Mouse (Mus musculus) hindbrain, embryonic 15.5 days (tissue): Measurements from ENCODE around the gene Dop1b. TPM values are rescaled to one million over a fixed set of nuclear protein-coding genes. Genes with fewer than 3 reads are reported as not detected.
"Not testable (repeated sequence)": the region's sequence is repeated elsewhere in the genome, so short reads cannot be mapped to it uniquely, and the experiment has no call there.

Experiments used
- ATAC-seq: fragments of 200-750 bp; cut with Nextera tagmentation; 2 replicates; pipeline ENCODE4 v1.8.0; 2017; ENCODE audit warnings: low read depth, moderate number of reproducible peaks, moderate TSS enrichment; ENCODE audit not compliant: low FRiP score
- H3K27ac ChIP-seq: fragments of 300-500 bp; sonication (generic); replicated peaks from 2 replicates; pipeline ENCODE4 v1.5.1; 2015; ENCODE audit warnings: mild to moderate bottlenecking, inconsistent platforms
- H3K27me3 ChIP-seq: fragments of 300-500 bp; sonication (generic); 2 replicates; pipeline ENCODE4 v1.6.1; 2015; ENCODE audit warnings: control low read depth, inconsistent platforms
- H3K36me3 ChIP-seq: fragments of 300-500 bp; sonication (generic); 2 replicates; pipeline ENCODE4 v1.6.1; 2015; ENCODE audit warnings: control low read depth, inconsistent platforms
- H3K4me1 ChIP-seq: fragments of 300-500 bp; sonication (generic); replicated peaks from 2 replicates; pipeline ENCODE4 v1.6.1; 2015; ENCODE audit warnings: control low read depth, inconsistent platforms
- H3K4me2 ChIP-seq: fragments of 300-500 bp; sonication (generic); 2 replicates; pipeline ENCODE4 v1.6.1; 2015; ENCODE audit warnings: moderate library complexity, mild to moderate bottlenecking, inconsistent platforms
- H3K4me3 ChIP-seq: fragments of 300-500 bp; sonication (generic); 2 replicates; pipeline ENCODE4 v1.5.1; 2015; ENCODE audit warnings: mild to moderate bottlenecking, inconsistent platforms
- H3K9ac ChIP-seq: fragments of 300-500 bp; sonication (generic); 2 replicates; pipeline ENCODE4 v1.6.1; 2015; ENCODE audit warnings: inconsistent platforms
- H3K9me3 ChIP-seq: fragments of 300-500 bp; sonication (generic); 2 replicates; pipeline ENCODE4 v1.6.1; 2016; ENCODE audit warnings: control low read depth, inconsistent platforms
- WGBS: fragments of 180-500 bp; shearing (Covaris S2); methylation state at CpG from one replicate; pipeline ENCODE4 v1.1.7; 2015; 5-methylcytosine and 5-hydroxymethylcytosine counted together
- polyA plus RNA-seq: library from polyadenylated mRNA; unstranded; fragments of >200 nt; fragmentation: Nextera tagmentation; extraction: Ambion mirVana; gene quantifications from 2 replicates; pipeline ENCODE4 v1.2.1, GENCODE M21; 2015

The Dop1b gene
- polyA plus RNA-seq, result 38.2 and 40.1 TPM in 2 replicates

- WGBS, result under 1% methylated on average over 62 of the region's 77 CpGs
- Histone ChIP-seq H3K4me3 (peak within 1 kb of the TSS; percentile 78), H3K9ac (peak within 1 kb of the TSS; percentile 90), H3K4me1 (peaks cover 14% of the 10 kb centered on the region), H3K27ac (peak within 1 kb of the TSS; percentile 85), H3K4me2 (peak within 1 kb of the TSS; percentile 70), H3K9me3 (no peaks in the 10 kb centered on the region), H3K27me3 (peaks cover 10% of the 10 kb centered on the region; the same call in 1 of the 2 replicates), H3K36me3 (no peaks in the 10 kb centered on the region)
- ATAC-seq, result peak; percentile 89
Observed at GRCm38 (mm10) chr16:93711411-93712188, at the start of gene Dop1b. Gene Dop1b (plus strand): TSS chr16:93711904.

DNA sequence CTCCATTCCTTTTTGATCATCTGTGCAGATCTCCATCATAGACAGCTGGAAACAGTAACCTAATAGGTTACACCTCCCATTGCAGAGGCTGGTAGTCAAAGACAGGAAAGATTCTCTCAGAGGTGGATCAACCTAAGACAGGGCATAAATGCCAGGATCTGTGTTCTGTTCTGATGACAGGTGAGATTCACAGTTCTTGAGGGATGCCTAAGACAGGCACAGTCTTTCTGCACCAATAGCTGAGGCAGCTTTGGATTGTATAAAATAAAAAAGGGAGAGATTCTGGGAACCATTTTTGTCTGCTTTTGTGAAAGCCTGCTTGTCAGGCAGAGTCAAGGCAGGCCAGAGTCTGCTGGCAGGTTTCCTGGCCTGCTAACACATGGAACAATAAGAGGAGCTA is 43.7 kb upstream of the Dop1b start:
- Histone ChIP-seq H3K9ac (no peak overlapping the region), H3K9me3 (peaks cover 14% of the 10 kb centered on the region; the same call in 1 of the 2 replicates), H3K36me3 (no peaks in the 10 kb centered on the region), H3K4me3 (no peak overlapping the region), H3K27me3 (no peaks in the 10 kb centered on the region), H3K27ac (no peak overlapping the region), H3K4me2 (no peak overlapping the region), H3K4me1 (no peaks in the 10 kb centered on the region)
- no peak for ATAC-seq

GRCm38 (mm10) chr16:93669521-93669920 is 42.2 kb upstream of the Dop1b start:
- H3K9ac ChIP-seq, result no peak overlapping the region
- no peaks in the 10 kb centered on the region for H3K36me3 ChIP-seq
- H3K4me3 ChIP-seq, result no peak overlapping the region
- H3K4me1 ChIP-seq, result no peaks in the 10 kb centered on the region
- peaks cover 14% of the 10 kb centered on the region; the same call in 1 of the 2 replicates for H3K9me3 ChIP-seq
- no peak overlapping the region for H3K27ac ChIP-seq
- H3K4me2 ChIP-seq, result no peak overlapping the region
- H3K27me3 ChIP-seq, result no peaks in the 10 kb centered on the region
- ATAC-seq, result no peak

- not testable (repeated sequence) for ATAC-seq, H3K4me1 ChIP-seq, H3K27me3 ChIP-seq, H3K27ac ChIP-seq, H3K4me2 ChIP-seq, H3K4me3 ChIP-seq, H3K36me3 ChIP-seq, H3K9ac ChIP-seq
- WGBS, result 45% methylated on average over 4 of the region's 4 CpGs
- H3K9me3 ChIP-seq, result peaks cover 14% of the 10 kb centered on the region; the same call in 1 of the 2 replicates
Observed at GRCm38 (mm10) chr16:93670466-93670865, 41.2 kb upstream of the Dop1b start.

- Histone ChIP-seq H3K9ac (no peak overlapping the region), H3K4me1 (no peaks in the 10 kb centered on the region), H3K36me3 (no peaks in the 10 kb centered on the region), H3K27me3 (no peaks in the 10 kb centered on the region), H3K27ac (no peak overlapping the region), H3K9me3 (peaks cover 14% of the 10 kb centered on the region; the same call in 1 of the 2 replicates), H3K4me3 (no peak overlapping the region), H3K4me2 (no peak overlapping the region)
- WGBS, result 95% methylated on average over 5 of the region's 5 CpGs
- ATAC-seq, result no peak
Observed at GRCm38 (mm10) chr16:93671064-93671463, 40.6 kb upstream of the Dop1b start.

- Histone ChIP-seq H3K4me1 (no peaks in the 10 kb centered on the region), H3K27me3 (peaks cover 5% of the 10 kb centered on the region), H3K4me2 (no peak overlapping the region), H3K36me3 (no peaks in the 10 kb centered on the region), H3K9ac (no peak overlapping the region), H3K27ac (no peak overlapping the region), H3K9me3 (no peaks in the 10 kb centered on the region), H3K4me3 (no peak overlapping the region)
- 90% methylated on average over 5 of the region's 5 CpGs for WGBS
- no peak for ATAC-seq
Observed at GRCm38 (mm10) chr16:93676376-93676775, 35.3 kb upstream of the Dop1b start.

DNA sequence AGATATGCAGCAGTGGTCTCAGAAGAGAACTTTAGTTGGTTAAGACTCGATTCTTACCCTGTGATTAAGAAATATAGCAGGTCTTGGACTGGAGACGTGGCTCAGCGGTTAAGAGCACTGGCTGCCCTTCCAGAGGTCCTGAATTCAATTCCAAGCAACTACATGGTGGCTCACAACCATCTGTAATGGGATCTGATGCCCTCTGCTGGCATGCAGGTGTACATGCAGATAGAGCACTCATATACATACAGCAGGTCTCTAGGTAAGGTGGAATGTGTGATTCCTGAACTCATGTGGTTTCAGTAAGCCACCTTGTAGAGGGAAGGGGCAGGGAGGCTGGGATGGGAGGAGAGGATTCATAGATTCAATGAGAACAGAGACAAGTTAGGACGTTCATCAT is 33.5 kb upstream of the Dop1b start:
- Histone ChIP-seq H3K9me3 (no peaks in the 10 kb centered on the region), H3K27me3 (peaks cover 22% of the 10 kb centered on the region), H3K4me3 (no peak overlapping the region), H3K9ac (no peak overlapping the region), H3K4me1 (peaks cover 8% of the 10 kb centered on the region), H3K4me2 (no peak overlapping the region), H3K36me3 (no peaks in the 10 kb centered on the region), H3K27ac (no peak overlapping the region)
- ATAC-seq, result no peak
- WGBS, result 84% methylated on average over 4 of the region's 4 CpGs

DNA sequence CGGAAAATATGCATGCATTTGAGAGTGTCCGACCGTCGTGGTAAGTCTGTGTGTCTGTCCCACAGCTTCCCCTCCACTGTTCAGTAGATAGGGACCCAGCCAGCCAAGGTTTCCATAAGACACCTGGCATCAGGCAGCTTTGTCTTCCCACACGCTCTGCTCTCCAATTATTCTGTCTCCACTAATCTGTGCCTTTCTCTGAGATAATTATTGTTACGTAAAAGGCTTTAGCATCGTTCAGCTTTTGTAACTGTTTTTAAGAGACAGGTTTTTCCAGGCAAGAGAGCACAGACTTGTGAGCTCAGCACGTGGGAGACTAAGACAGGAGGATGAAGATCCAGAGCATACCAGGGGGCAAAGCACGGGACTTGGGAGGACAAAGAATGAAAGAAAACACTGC is 32.5 kb upstream of the Dop1b start:
- H3K27ac ChIP-seq, result no peak overlapping the region
- peaks cover 18% of the 10 kb centered on the region for H3K4me1 ChIP-seq
- H3K9ac ChIP-seq, result no peak overlapping the region
- no peaks in the 10 kb centered on the region for H3K9me3 ChIP-seq
- peaks cover 32% of the 10 kb centered on the region for H3K27me3 ChIP-seq
- H3K36me3 ChIP-seq, result no peaks in the 10 kb centered on the region
- no peak overlapping the region for H3K4me2 ChIP-seq
- ATAC-seq, result no peak
- H3K4me3 ChIP-seq, result no peak overlapping the region
- WGBS, result 60% methylated on average over 9 of the region's 9 CpGs

DNA sequence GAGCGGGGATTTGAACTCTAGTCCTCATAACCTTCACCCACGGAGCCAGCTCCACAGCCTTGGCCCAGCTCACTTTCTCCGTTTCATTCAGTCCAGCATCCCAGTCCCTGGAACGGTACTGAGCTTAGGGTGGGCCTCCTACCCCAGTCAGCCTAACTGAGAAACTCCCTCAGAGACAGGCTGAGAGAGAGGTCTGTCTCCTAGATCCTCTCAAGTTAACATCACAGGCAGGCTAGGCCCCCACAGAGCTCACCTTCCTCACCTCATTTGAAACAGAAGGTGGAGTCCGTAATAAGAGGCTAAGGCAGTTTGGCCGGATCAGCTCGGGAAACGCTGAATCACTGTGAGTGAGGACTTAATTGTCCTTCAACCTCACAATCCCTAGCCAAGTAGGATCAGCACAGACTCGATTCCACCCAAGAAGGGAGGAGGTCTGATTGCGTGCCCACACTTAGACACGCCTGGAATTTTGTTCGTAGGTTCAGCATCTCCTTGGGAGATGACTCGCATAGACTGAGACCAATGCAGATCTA is 29.5 kb upstream of the Dop1b start:
- Histone ChIP-seq H3K4me3 (peak overlapping the region; percentile 41), H3K9ac (no peak overlapping the region), H3K4me1 (peaks cover 20% of the 10 kb centered on the region), H3K27ac (no peak overlapping the region), H3K36me3 (no peaks in the 10 kb centered on the region), H3K9me3 (no peaks in the 10 kb centered on the region), H3K4me2 (peak overlapping the region; percentile 79), H3K27me3 (peaks cover 50% of the 10 kb centered on the region)
- ATAC-seq, result no peak
- 28% methylated on average over 13 of the region's 13 CpGs for WGBS

- Histone ChIP-seq H3K4me2 (peak within 1 kb of the TSS; percentile 79), H3K4me3 (peak within 1 kb of the TSS; percentile 41), H3K27ac (no peak within 1 kb of the TSS), H3K4me1 (peaks cover 20% of the 10 kb centered on the region), H3K27me3 (peaks cover 50% of the 10 kb centered on the region), H3K9ac (peak within 1 kb of the TSS; percentile 6), H3K36me3 (no peaks in the 10 kb centered on the region), H3K9me3 (no peaks in the 10 kb centered on the region)
- ATAC-seq, result peak; percentile 63; the same call in 1 of the 2 replicates
- WGBS, result under 1% methylated on average over 63 of the region's 63 CpGs
Observed at GRCm38 (mm10) chr16:93682689-93683507, 28.8 kb upstream of the Dop1b start, which contains the start of gene Cbr3. Gene Cbr3 (plus strand): TSS chr16:93683215.

GRCm38 (mm10) chr16:93683508-93684236 is 28.0 kb upstream of the Dop1b start:
- Histone ChIP-seq H3K9ac (peak overlapping the region; percentile 6), H3K27me3 (peaks cover 50% of the 10 kb centered on the region), H3K36me3 (no peaks in the 10 kb centered on the region), H3K9me3 (no peaks in the 10 kb centered on the region), H3K27ac (no peak overlapping the region), H3K4me3 (peak overlapping the region; percentile 41), H3K4me1 (peaks cover 20% of the 10 kb centered on the region), H3K4me2 (peak overlapping the region; percentile 79)
- peak; percentile 51; the same call in 1 of the 2 replicates for ATAC-seq
- WGBS, result 2% methylated on average over 52 of the region's 53 CpGs
